Mouse (Mus musculus) bone marrow macrophage, adult 2 months (primary cell): ENCODE measurements around the gene Cdk2. TPM values are rescaled to one million over a fixed set of nuclear protein-coding genes. Genes with fewer than 3 reads are reported as not detected.

Source experiments
- H3K27ac ChIP-seq: 2 replicates; pipeline ENCODE4 v1.5.1; 2012; ENCODE audit warnings: low read depth, low read length; ENCODE audit not compliant: insufficient read depth
- H3K4me1 ChIP-seq: 2 replicates; pipeline ENCODE4 v1.6.1; 2012; ENCODE audit warnings: low read length; ENCODE audit not compliant: control insufficient read depth, insufficient read depth
- H3K4me3 ChIP-seq: 2 replicates; pipeline ENCODE4 v1.5.1; 2012; ENCODE audit warnings: mild to moderate bottlenecking, low read length, moderate library complexity; ENCODE audit not compliant: insufficient read depth
- CTCF ChIP-seq: IDR thresholded peaks from 2 replicates; pipeline ENCODE4 v1.5.1; 2012; ENCODE audit warnings: low read depth, mild to moderate bottlenecking, low read length, moderate library complexity
- POLR2A ChIP-seq: IDR thresholded peaks from 2 replicates; pipeline ENCODE4 v1.6.1; 2012; ENCODE audit warnings: mild to moderate bottlenecking, low read depth, low read length, borderline replicate concordance
- polyA plus RNA-seq: library from polyadenylated mRNA; stranded (reverse); fragments of >200 nt; gene quantifications from 2 replicates; pipeline ENCODE4 v1.2.4, GENCODE M21; 2012; ENCODE audit not compliant: missing spikeins, insufficient read depth, insufficient read length

Cdk2 gene
- polyA plus RNA-seq, 1 experiment = 47.0 TPM

- TF ChIP-seq CTCF = no peak
- no peak for TF ChIP-seq POLR2A
- Histone ChIP-seq H3K4me1 (peaks cover 22% of the 10 kb centered on the region), H3K27ac (peak overlapping the region; percentile 20), H3K4me3 (peak overlapping the region; percentile 9; the same call in 1 of the 2 replicates)
Measured at GRCm38 (mm10) chr10:128702328-128703007, 2.4 kb downstream of the Cdk2 start.

DNA sequence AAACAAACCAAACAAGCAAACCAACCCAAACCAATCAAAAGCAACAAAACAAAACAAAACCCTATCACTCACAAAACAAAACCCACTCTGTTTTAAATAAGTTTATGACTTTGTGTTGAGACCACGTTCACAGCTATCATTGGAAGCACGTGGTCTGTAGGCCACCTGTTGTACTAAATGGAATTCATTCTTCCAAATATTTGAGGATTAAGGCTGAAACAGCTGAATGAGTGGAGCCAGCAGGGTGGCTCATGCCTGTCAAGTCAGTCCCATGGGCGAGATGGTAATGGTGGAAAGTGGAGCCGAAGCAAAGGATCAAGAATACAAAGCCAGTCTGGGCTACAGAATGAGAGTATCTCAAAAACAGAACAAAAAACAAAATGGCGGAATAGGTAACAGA lies 4.1 kb downstream of the Cdk2 start:
- TF ChIP-seq POLR2A = no peak
- peaks cover 25% of the 10 kb centered on the region for H3K4me1 ChIP-seq
- H3K27ac ChIP-seq = no peak overlapping the region
- H3K4me3 ChIP-seq = no peak overlapping the region

- TF ChIP-seq POLR2A = no peak
- TF ChIP-seq CTCF = no peak
- Histone ChIP-seq H3K27ac (no peak overlapping the region), H3K4me3 (no peak overlapping the region), H3K4me1 (peaks cover 21% of the 10 kb centered on the region)
Measured at GRCm38 (mm10) chr10:128699611-128700010, 5.2 kb downstream of the Cdk2 start.

DNA sequence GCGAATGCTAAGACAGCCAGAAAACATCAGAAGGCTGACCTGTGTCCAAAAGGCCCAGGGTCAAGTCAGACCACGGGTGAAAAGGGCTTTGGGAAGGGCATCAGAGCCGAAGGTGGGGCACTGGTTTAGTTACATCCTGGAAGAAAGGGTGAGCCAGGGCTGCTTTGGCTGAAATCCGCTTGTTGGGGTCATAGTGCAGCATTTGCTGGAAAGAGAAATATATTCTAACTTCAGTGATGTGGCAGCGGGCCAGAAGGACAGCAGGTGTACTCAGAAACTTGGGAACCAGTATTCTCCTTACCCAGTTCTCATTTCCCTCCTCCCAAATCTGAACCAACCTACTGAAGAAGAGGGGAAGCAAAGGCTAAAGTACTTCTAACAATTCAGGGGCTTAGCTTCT lies 5.8 kb downstream of the Cdk2 start:
- Histone ChIP-seq H3K4me1 (peaks cover 23% of the 10 kb centered on the region), H3K27ac (no peak overlapping the region), H3K4me3 (no peak overlapping the region)
- no peak for TF ChIP-seq POLR2A
- no peak for TF ChIP-seq CTCF

GRCm38 (mm10) chr10:128697072-128697725 lies 7.6 kb downstream of the Cdk2 start:
- Histone ChIP-seq H3K4me3 (no peak overlapping the region), H3K4me1 (peaks cover 17% of the 10 kb centered on the region), H3K27ac (peak overlapping the region; percentile 70)
- TF ChIP-seq POLR2A (no peak), CTCF (no peak)

DNA sequence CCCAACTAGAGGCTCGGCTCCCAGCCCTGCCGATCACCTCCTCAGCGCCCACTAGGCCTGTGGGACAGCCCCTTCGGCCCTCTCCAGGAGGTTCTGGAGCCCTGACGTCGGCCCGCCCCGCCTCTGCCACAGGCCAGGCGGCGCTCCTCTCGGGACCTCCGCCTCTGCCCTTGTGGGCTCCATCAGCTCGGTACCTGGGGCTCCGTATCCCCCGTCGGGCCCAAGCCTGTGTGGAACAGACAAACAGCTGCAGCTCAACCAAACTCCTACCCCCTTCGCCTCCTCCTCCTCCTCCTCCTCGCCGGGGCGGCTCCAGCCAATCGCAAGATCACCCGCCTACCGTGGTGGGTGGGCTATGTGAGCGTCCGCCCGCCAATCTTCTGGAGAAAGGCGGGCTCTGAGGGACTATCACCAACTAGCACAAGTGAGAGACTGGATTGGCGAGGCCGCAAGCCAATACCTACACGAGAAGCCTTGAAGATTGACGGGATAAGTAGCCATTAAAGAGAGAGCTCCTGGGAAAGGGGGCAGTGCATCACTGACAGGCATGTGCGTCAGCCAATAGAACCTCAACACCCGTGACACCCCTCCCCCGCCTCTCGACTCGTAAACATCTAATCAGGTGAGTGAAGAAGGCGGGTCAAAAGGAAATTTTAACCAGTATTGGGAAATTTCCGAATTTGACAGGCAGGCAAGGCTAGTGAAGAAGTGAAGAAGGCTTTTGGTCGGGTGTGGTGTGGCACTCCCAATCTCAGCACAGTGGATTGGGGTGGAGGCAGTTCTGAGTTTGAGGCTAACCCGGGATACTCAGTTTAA lies 8.6 kb downstream of the Cdk2 start, which contains the start of gene Rab5b:
Gene Rab5b, minus strand, starts transcription at position 273 of the 816 bp plus-strand sequence.
- Histone ChIP-seq H3K27ac (peak within 1 kb of the TSS; percentile 75), H3K4me1 (peaks cover 18% of the 10 kb centered on the region), H3K4me3 (peak within 1 kb of the TSS; percentile 72)
- TF ChIP-seq CTCF = no peak
- no peak for TF ChIP-seq POLR2A

DNA sequence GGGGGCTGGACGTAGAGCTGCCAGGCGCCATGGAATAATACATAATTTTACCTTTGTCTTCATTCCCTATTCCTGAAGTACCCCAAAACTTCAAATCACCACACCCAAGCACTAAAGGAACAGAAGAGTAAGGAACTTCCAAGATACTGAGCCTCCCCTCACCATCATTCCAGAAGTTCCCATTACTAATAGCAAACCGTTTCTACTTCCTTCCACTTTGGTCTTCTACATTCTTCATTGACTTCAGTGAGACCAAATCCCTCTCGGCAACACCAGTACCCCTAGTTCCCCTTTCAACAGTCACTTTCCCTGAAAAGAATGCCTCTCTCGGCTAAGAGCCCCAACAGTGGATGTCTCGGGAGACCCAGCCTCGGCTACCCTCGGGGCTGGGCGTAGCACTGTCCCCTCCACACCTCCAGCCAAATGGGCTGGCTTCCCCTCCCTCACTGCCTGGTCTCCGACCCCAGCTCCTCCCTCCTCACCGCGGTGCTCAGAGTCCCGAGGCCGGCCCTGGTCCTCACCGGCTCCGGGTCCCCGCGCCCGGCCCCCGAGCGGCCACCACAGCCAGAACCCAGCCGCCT lies 9.3 kb downstream of the Cdk2 start:
- no peak for TF ChIP-seq CTCF
- TF ChIP-seq POLR2A = no peak
- Histone ChIP-seq H3K4me1 (peaks cover 18% of the 10 kb centered on the region), H3K4me3 (peak overlapping the region; percentile 72), H3K27ac (peak overlapping the region; percentile 75)

DNA sequence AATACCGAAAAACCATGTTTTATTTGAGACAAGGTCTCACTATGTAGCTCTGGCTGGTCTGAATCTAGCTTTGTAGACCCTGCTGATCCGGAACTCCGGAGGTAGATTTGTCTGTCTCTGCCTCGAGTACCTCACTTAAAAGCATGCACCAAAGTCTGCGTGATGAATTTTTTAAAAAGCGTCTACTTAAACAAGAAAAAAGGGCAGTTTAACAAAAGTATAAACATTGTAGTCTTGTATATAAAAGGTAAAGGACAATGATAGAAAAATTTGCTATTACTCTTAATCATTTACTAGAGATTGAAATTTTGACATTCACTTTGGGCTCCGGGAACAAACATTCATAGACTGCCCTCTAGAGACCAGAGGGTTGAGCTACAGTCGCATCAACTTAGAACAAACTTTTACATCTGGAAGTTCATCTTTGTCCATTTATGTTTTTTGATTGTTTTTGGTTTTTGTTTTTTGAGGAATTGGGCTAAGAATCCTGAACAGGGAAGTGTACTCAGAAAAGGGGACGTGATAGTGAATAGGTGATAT lies 30.3 kb downstream of the Cdk2 start:
- Histone ChIP-seq H3K27ac (no peak overlapping the region), H3K4me1 (peaks cover 4% of the 10 kb centered on the region), H3K4me3 (peak overlapping the region; percentile 82)
- TF ChIP-seq CTCF (no peak), POLR2A (no peak)

DNA sequence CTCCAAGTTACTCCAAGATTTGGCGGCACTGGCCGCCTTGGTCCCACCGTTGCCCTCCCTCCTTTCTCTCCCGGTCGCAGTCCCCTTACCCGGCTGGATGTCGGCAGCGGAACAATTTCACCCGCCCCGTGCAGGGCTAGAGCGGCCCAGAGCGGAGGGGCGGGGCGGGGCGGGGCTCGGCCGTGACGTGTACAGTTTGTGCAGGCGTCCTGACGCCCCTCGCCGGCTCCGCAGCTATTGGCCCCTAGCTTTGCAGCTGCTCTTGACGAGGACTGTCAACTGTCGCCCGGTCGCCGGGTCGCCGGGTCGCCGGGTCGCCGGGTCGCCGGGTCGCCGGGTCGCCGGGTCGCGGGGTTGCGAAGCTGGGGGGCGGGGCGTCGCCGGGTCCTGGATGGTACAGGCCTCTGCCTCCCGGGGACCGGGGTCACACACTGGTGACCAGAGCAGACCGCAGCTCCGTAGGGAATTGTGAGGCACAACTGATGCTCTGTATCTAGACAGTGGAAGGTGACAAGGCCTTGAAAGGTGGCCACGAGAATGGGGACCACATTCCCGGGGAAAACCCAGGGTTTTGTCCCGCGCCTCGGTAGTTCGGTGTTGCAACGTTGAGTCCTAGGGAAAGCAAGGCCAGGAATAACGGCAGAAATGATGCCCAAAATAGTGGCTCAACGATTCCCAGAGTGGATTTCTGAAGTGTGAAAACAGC lies 30.9 kb downstream of the Cdk2 start, which contains the start of gene Suox:
Gene Suox, minus strand, starts transcription at position 311 of the 706 bp plus-strand sequence.
- TF ChIP-seq CTCF (no peak), POLR2A (no peak)
- no peak within 1 kb of the TSS for H3K27ac ChIP-seq
- peak within 1 kb of the TSS; percentile 82 for H3K4me3 ChIP-seq
- H3K4me1 ChIP-seq = peaks cover 4% of the 10 kb centered on the region
